ENCODE assay signal across 12 mouse cellular contexts in genomic region chr9:91386891-91387739, GRCm38 (mm10). TPM values are rescaled to one million over a fixed set of nuclear protein-coding genes. Genes with fewer than 3 reads are reported as not detected.
DNase-seq lines count a peak whose midpoint lies in the region; ATAC-seq lines count a peak whose summit lies in the region.
"Had no signal": no experiment of that assay in that cellular context is flagged by ENCODE, and none has a peak within 500 bp of the region (broad histone marks: within the 10 kb centered on the region; RNA-seq: fewer than 3 reads in every experiment).

No protein-coding gene starts in this region.

- H3K27ac ChIP-seq in forebrain, embryonic 13.5 days, result peak overlapping the region; percentile 94
- H3K27ac ChIP-seq in limb, embryonic 11.5 days (replicated peaks; ENCODE audit: low read depth, low read length), result no peak overlapping the region
- peak overlapping the region; percentile 95 for H3K27ac ChIP-seq in neural tube, embryonic 15.5 days (replicated peaks)
- H3K27ac ChIP-seq: kidney, postnatal 0 days had no signal

- peaks cover 31% of the 10 kb centered on the region for H3K4me1 ChIP-seq in forebrain, embryonic 13.5 days
- no peaks in the 10 kb centered on the region for H3K4me1 ChIP-seq in limb, embryonic 11.5 days (ENCODE audit: control insufficient read depth, insufficient read depth, low read length)
- peaks cover 16% of the 10 kb centered on the region for H3K4me1 ChIP-seq in neural tube, embryonic 15.5 days

- H3K4me2 ChIP-seq in forebrain, embryonic 13.5 days, result peak overlapping the region; percentile 69
- H3K4me2 ChIP-seq in limb, embryonic 11.5 days (ENCODE audit: low read depth, severe bottlenecking), result no peak overlapping the region
- peak overlapping the region; percentile 44 for H3K4me2 ChIP-seq in neural tube, embryonic 15.5 days

- H3K4me3 ChIP-seq in forebrain, embryonic 13.5 days, result peak overlapping the region; percentile 13
- H3K4me3 ChIP-seq in limb, embryonic 11.5 days (ENCODE audit: low read depth, low read length), result no peak overlapping the region
- H3K4me3 ChIP-seq in neural tube, embryonic 15.5 days (replicated peaks), result peak overlapping the region; percentile 19; the same call in 1 of the 2 replicates

- H3K36me3 ChIP-seq in forebrain, embryonic 13.5 days (ENCODE audit: poor library complexity, severe bottlenecking), result no peaks in the 10 kb centered on the region
- no peaks in the 10 kb centered on the region for H3K36me3 ChIP-seq in limb, embryonic 11.5 days (ENCODE audit: control insufficient read depth, insufficient read depth, low read length)
- H3K36me3 ChIP-seq in neural tube, embryonic 15.5 days, result no peaks in the 10 kb centered on the region

- under 1% methylated on average over 31 of the region's 31 CpGs for WGBS in forebrain, embryonic 13.5 days
- WGBS in limb, embryonic 11.5 days, result under 1% methylated on average over 31 of the region's 31 CpGs
- 5% methylated on average over 31 of the region's 31 CpGs for WGBS in neural tube, embryonic 15.5 days

- no peaks in the 10 kb centered on the region for H3K9me3 ChIP-seq in forebrain, embryonic 13.5 days (replicated peaks)
- H3K9me3 ChIP-seq in limb, embryonic 11.5 days (ENCODE audit: control insufficient read depth, low read length), result no peaks in the 10 kb centered on the region
- no peaks in the 10 kb centered on the region for H3K9me3 ChIP-seq in neural tube, embryonic 15.5 days (replicated peaks)

- peak overlapping the region; percentile 44 for H3K9ac ChIP-seq in forebrain, embryonic 13.5 days
- no peak overlapping the region for H3K9ac ChIP-seq in limb, embryonic 11.5 days (ENCODE audit: low read length)
- 0 out of 2 replicates have a peak overlapping the region, but pooled peaks have one; percentile 5 for H3K9ac ChIP-seq in neural tube, embryonic 15.5 days (replicated peaks)

- peak; percentile 37; the same call in 1 of the 2 replicates for ATAC-seq in forebrain, embryonic 13.5 days
- no peak for ATAC-seq in limb, embryonic 11.5 days (ENCODE audit: insufficient number of reproducible peaks, low FRiP score, low TSS enrichment, low read depth)
- no peak for ATAC-seq in neural tube, embryonic 15.5 days (ENCODE audit: low FRiP score)
- ATAC-seq: CD4-positive, CD25-positive, alpha-beta regulatory T cell, adult 4 months had no signal

- DNase-seq in right cerebral cortex, postnatal 25 days, result peak; percentile 4
- no peak for DNase-seq in right cerebral cortex, postnatal 4 days
- DNase-seq in limb, embryonic 11.5 days (ENCODE audit: low spot score), result peak; percentile 59
- DNase-seq in frontal cortex, postnatal 25 days (ENCODE audit: low spot score in 2 of 2), result no peak
- DNase-seq in heart, adult 18-20 months, result no peak
- DNase-seq in adrenal gland, adult (ENCODE audit: inconsistent age in 2 of 2, low spot score in 1 of 2), result no peak
- DNase-seq: heart, postnatal 10 days; lung, adult 2 months had no signal

- peaks cover 98% of the 10 kb centered on the region for H3K27me3 ChIP-seq in forebrain, embryonic 13.5 days
- peaks cover 86% of the 10 kb centered on the region for H3K27me3 ChIP-seq in limb, embryonic 11.5 days (ENCODE audit: control insufficient read depth, insufficient read depth, low read length)
- peaks cover 73% of the 10 kb centered on the region for H3K27me3 ChIP-seq in neural tube, embryonic 15.5 days (replicated peaks)

RNA-seq across cellular contexts. Expression of gene Zic1, which starts 21.5 kb away (rescaled TPM):
- polyA plus RNA-seq in forebrain, embryonic 13.5 days (2015; fragmentation: Nextera tagmentation; extraction: Ambion mirVana), result 10.8 and 15.1 TPM in 2 replicates
- polyA plus RNA-seq in limb, embryonic 11.5 days (2014; fragmentation: Nextera tagmentation; extraction: Ambion mirVana), result 0.18 and 0.27 TPM in 2 replicates
- polyA plus RNA-seq in neural tube, embryonic 15.5 days (2015; fragmentation: Nextera tagmentation; extraction: Ambion mirVana), result 9.7 and 13.2 TPM in 2 replicates
- not detected for total RNA-seq in heart, adult 18-20 months (2021)
- polyA plus RNA-seq: CD4-positive, CD25-positive, alpha-beta regulatory T cell, adult 4 months; kidney, postnatal 0 days had no signal

RNA-seq across cellular contexts. Expression of gene Zic4, which starts 24.9 kb away (rescaled TPM):
- 48.4 and 62.0 TPM in 2 replicates for polyA plus RNA-seq in forebrain, embryonic 13.5 days (2015; fragmentation: Nextera tagmentation; extraction: Ambion mirVana)
- polyA plus RNA-seq in limb, embryonic 11.5 days (2014; fragmentation: Nextera tagmentation; extraction: Ambion mirVana), result 0.34 and 0.37 TPM in 2 replicates
- polyA plus RNA-seq in neural tube, embryonic 15.5 days (2015; fragmentation: Nextera tagmentation; extraction: Ambion mirVana), result 28.3 and 44.9 TPM in 2 replicates
- not detected for total RNA-seq in heart, adult 18-20 months (2021)
- total RNA-seq: heart, postnatal 10 days had no signal
- polyA plus RNA-seq: kidney, postnatal 0 days; lung, adult 2 months had no signal

Comparison
In these comparisons a context has a peak if more than half of its experiments do, and no peak if none do; other contexts are left out.
1. DNase-seq: peak in right cerebral cortex, postnatal 25 days (single experiment) and limb, embryonic 11.5 days (single experiment); none in right cerebral cortex, postnatal 4 days (single experiment), frontal cortex, postnatal 25 days (0 of 2), heart, adult 18-20 months (0 of 2) and adrenal gland, adult (0 of 2).
2. RNA of gene Zic4, which starts 24.9 kb away (polyA plus RNA-seq): 48.4 to 62.0 TPM in forebrain, embryonic 13.5 days and 28.3 to 44.9 TPM in neural tube, embryonic 15.5 days; 0.34 to 0.37 TPM in limb, embryonic 11.5 days; every median in the first group is over 10 times any median in the second.